Mouse (Mus musculus) liver, embryonic 13.5 days (tissue): Measurements from ENCODE around the gene Med20. TPM values are rescaled to one million over a fixed set of nuclear protein-coding genes. Genes with fewer than 3 reads are reported as not detected.
"Not testable (repeated sequence)": the region's sequence is repeated elsewhere in the genome, so short reads cannot be mapped to it uniquely, and the experiment has no call there.

Experiments used
- ATAC-seq: fragments of 200-750 bp; cut with Nextera tagmentation; 2 replicates; pipeline ENCODE4 v1.8.0; 2017; ENCODE audit warnings: low read depth, mild to moderate bottlenecking, moderate number of reproducible peaks, moderate library complexity
- DNase-seq: peaks from one replicate; pipeline ENCODE4 v3.0.0; 2022
- H3K27ac ChIP-seq: fragments of 300-500 bp; sonication (generic); 2 replicates; pipeline ENCODE4 v1.5.1; 2015; ENCODE audit warnings: moderate library complexity, mild to moderate bottlenecking, inconsistent platforms
- H3K27me3 ChIP-seq: fragments of 300-500 bp; sonication (generic); 2 replicates; pipeline ENCODE4 v1.6.1; 2015; ENCODE audit warnings: mild to moderate bottlenecking, inconsistent platforms
- H3K36me3 ChIP-seq: fragments of 300-500 bp; sonication (generic); 2 replicates; pipeline ENCODE4 v1.6.1; 2015; ENCODE audit warnings: mild to moderate bottlenecking, inconsistent platforms
- H3K4me1 ChIP-seq: fragments of 300-500 bp; sonication (generic); replicated peaks from 2 replicates; pipeline ENCODE4 v1.6.1; 2015; ENCODE audit warnings: inconsistent platforms
- H3K4me2 ChIP-seq: fragments of 300-500 bp; sonication (generic); 2 replicates; pipeline ENCODE4 v1.6.1; 2015; ENCODE audit warnings: inconsistent platforms, mild to moderate bottlenecking, moderate library complexity
- H3K4me3 ChIP-seq: fragments of 300-500 bp; sonication (generic); replicated peaks from 2 replicates; pipeline ENCODE4 v1.5.1; 2015; ENCODE audit warnings: mild to moderate bottlenecking, inconsistent platforms
- H3K9ac ChIP-seq: fragments of 300-500 bp; sonication (generic); 2 replicates; pipeline ENCODE4 v1.6.1; 2015; ENCODE audit warnings: mild to moderate bottlenecking, inconsistent platforms
- H3K9me3 ChIP-seq: fragments of 300-500 bp; sonication (generic); replicated peaks from 2 replicates; pipeline ENCODE4 v1.6.1; 2016; ENCODE audit warnings: inconsistent platforms
- WGBS: fragments of 180-500 bp; shearing (Covaris S2); methylation state at CpG from one replicate; pipeline ENCODE4 v1.1.7; 2015; ENCODE audit not compliant: insufficient replicate concordance; 5-methylcytosine and 5-hydroxymethylcytosine counted together
- polyA plus RNA-seq: library from polyadenylated mRNA; unstranded; fragments of >200 nt; fragmentation: Nextera tagmentation; extraction: Ambion mirVana; gene quantifications from 2 replicates; pipeline ENCODE4 v1.2.1, GENCODE M21; 2015

The Med20 gene
- polyA plus RNA-seq, 1 experiment from 2014 or later: 26.0 TPM

GRCm38 (mm10) chr17:47614018-47614417 lies 2.6 kb downstream of the Med20 start:
- Histone ChIP-seq H3K36me3 (peaks cover 62% of the 10 kb centered on the region), H3K4me1 (peaks cover 87% of the 10 kb centered on the region), H3K4me2 (0 out of 2 replicates have a peak overlapping the region, but pooled peaks have one; percentile 88), H3K9me3 (no peaks in the 10 kb centered on the region), H3K27ac (no peak overlapping the region), H3K9ac (no peak overlapping the region), H3K4me3 (no peak overlapping the region; the same call in 1 of the 2 replicates), H3K27me3 (no peaks in the 10 kb centered on the region)
- DNase-seq (no peak), ATAC-seq (no peak)
- WGBS: 81% methylated on average over 1 of the region's 1 CpGs

GRCm38 (mm10) chr17:47616119-47616518 lies 4.7 kb downstream of the Med20 start:
- H3K4me1 ChIP-seq: peaks cover 74% of the 10 kb centered on the region
- 91% methylated on average over 8 of the region's 8 CpGs for WGBS
- ATAC-seq (no peak), DNase-seq (no peak)
- H3K27ac ChIP-seq: peak overlapping the region; percentile 99
- H3K4me3 ChIP-seq: no peak overlapping the region
- no peaks in the 10 kb centered on the region for H3K9me3 ChIP-seq
- peak overlapping the region; percentile 58 for H3K4me2 ChIP-seq
- peak overlapping the region; percentile 67 for H3K9ac ChIP-seq
- no peaks in the 10 kb centered on the region for H3K27me3 ChIP-seq
- peaks cover 79% of the 10 kb centered on the region for H3K36me3 ChIP-seq

- Histone ChIP-seq H3K27me3 (no peaks in the 10 kb centered on the region), H3K4me1 (peaks cover 74% of the 10 kb centered on the region), H3K9me3 (no peaks in the 10 kb centered on the region), H3K4me3 (peak overlapping the region; percentile 12; the same call in 1 of the 2 replicates), H3K36me3 (peaks cover 85% of the 10 kb centered on the region), H3K4me2 (peak overlapping the region; percentile 58), H3K9ac (peak overlapping the region; percentile 67), H3K27ac (peak overlapping the region; percentile 99)
- DNase-seq: no peak
- ATAC-seq: no peak
- 75% methylated on average over 4 of the region's 4 CpGs for WGBS
Observed at GRCm38 (mm10) chr17:47616652-47617051, 5.3 kb downstream of the Med20 start.

- H3K9ac ChIP-seq: peak overlapping the region; percentile 67
- H3K36me3 ChIP-seq: peaks cover 94% of the 10 kb centered on the region
- peak overlapping the region; percentile 58 for H3K4me2 ChIP-seq
- peak overlapping the region; percentile 25 for H3K4me3 ChIP-seq
- H3K27ac ChIP-seq: peak overlapping the region; percentile 99
- DNase-seq (peak; percentile 78), ATAC-seq (peak; percentile 99)
- no peaks in the 10 kb centered on the region for H3K9me3 ChIP-seq
- WGBS: 36% methylated on average over 9 of the region's 9 CpGs
- H3K4me1 ChIP-seq: peaks cover 64% of the 10 kb centered on the region
- no peaks in the 10 kb centered on the region for H3K27me3 ChIP-seq
Observed at GRCm38 (mm10) chr17:47617605-47618307, 6.4 kb downstream of the Med20 start.

GRCm38 (mm10) chr17:47618556-47619311 lies 7.4 kb downstream of the Med20 start:
- H3K9me3 ChIP-seq: no peaks in the 10 kb centered on the region
- H3K9ac ChIP-seq: peak overlapping the region; percentile 39; the same call in 1 of the 2 replicates
- H3K36me3 ChIP-seq: peaks cover 94% of the 10 kb centered on the region
- H3K27me3 ChIP-seq: no peaks in the 10 kb centered on the region
- 83% methylated on average over 13 of the region's 13 CpGs for WGBS
- H3K4me3 ChIP-seq: no peak overlapping the region
- DNase-seq (no peak), ATAC-seq (no peak)
- H3K27ac ChIP-seq: peak overlapping the region; percentile 99
- H3K4me2 ChIP-seq: peak overlapping the region; percentile 24; the same call in 1 of the 2 replicates
- peaks cover 55% of the 10 kb centered on the region for H3K4me1 ChIP-seq

- 91% methylated on average over 14 of the region's 14 CpGs for WGBS
- Histone ChIP-seq H3K36me3 (peaks cover 93% of the 10 kb centered on the region), H3K9ac (no peak overlapping the region), H3K9me3 (no peaks in the 10 kb centered on the region), H3K4me2 (no peak overlapping the region), H3K27ac (no peak overlapping the region), H3K27me3 (no peaks in the 10 kb centered on the region), H3K4me1 (peaks cover 23% of the 10 kb centered on the region), H3K4me3 (no peak overlapping the region)
- ATAC-seq (no peak), DNase-seq (no peak)
Observed at GRCm38 (mm10) chr17:47622912-47623554, 11.7 kb downstream of the Med20 start.

- H3K36me3 ChIP-seq: peaks cover 79% of the 10 kb centered on the region
- not testable (repeated sequence) for H3K27ac ChIP-seq, H3K4me3 ChIP-seq, H3K4me2 ChIP-seq, DNase-seq, H3K9me3 ChIP-seq, H3K9ac ChIP-seq, H3K27me3 ChIP-seq, ATAC-seq
- WGBS: 87% methylated on average over 5 of the region's 5 CpGs
- peaks cover 18% of the 10 kb centered on the region for H3K4me1 ChIP-seq
Observed at GRCm38 (mm10) chr17:47624572-47624971, 13.2 kb downstream of the Med20 start.

- no peak for DNase-seq
- Histone ChIP-seq H3K4me3 (no peak overlapping the region), H3K27me3 (no peaks in the 10 kb centered on the region), H3K9me3 (no peaks in the 10 kb centered on the region), H3K27ac (no peak overlapping the region), H3K36me3 (peaks cover 74% of the 10 kb centered on the region), H3K4me1 (peaks cover 20% of the 10 kb centered on the region), H3K9ac (no peak overlapping the region), H3K4me2 (no peak overlapping the region)
- ATAC-seq: no peak
- 98% methylated on average over 2 of the region's 2 CpGs for WGBS
Observed at GRCm38 (mm10) chr17:47625088-47625487, 13.7 kb downstream of the Med20 start.

- H3K4me3 ChIP-seq: no peak overlapping the region
- DNase-seq (no peak), ATAC-seq (no peak)
- peaks cover 64% of the 10 kb centered on the region for H3K36me3 ChIP-seq
- H3K27ac ChIP-seq: no peak overlapping the region
- no peaks in the 10 kb centered on the region for H3K9me3 ChIP-seq
- H3K27me3 ChIP-seq: no peaks in the 10 kb centered on the region
- 88% methylated on average over 5 of the region's 5 CpGs for WGBS
- H3K4me2 ChIP-seq: no peak overlapping the region
- no peak overlapping the region for H3K9ac ChIP-seq
- H3K4me1 ChIP-seq: peaks cover 29% of the 10 kb centered on the region
Observed at GRCm38 (mm10) chr17:47626031-47626430, 14.6 kb downstream of the Med20 start.

GRCm38 (mm10) chr17:47627791-47628190 lies 16.4 kb downstream of the Med20 start:
- no peak for ATAC-seq
- 63% methylated on average over 2 of the region's 2 CpGs for WGBS

More at GRCm38 (mm10) chr17:47627791-47628190, 16.4 kb downstream of the Med20 start:
- no peaks in the 10 kb centered on the region for H3K27me3 ChIP-seq
- H3K27ac ChIP-seq: peak overlapping the region; percentile 94
- peak overlapping the region; percentile 99 for H3K4me2 ChIP-seq
- H3K36me3 ChIP-seq: peaks cover 47% of the 10 kb centered on the region
- no peaks in the 10 kb centered on the region for H3K9me3 ChIP-seq
- peak overlapping the region; percentile 90 for H3K9ac ChIP-seq
- peak overlapping the region; percentile 72 for H3K4me3 ChIP-seq
- no peak for DNase-seq
- H3K4me1 ChIP-seq: peaks cover 45% of the 10 kb centered on the region
